Mouse (Mus musculus): ENCODE measurements around the gene Atr. TPM values are rescaled to one million over a fixed set of nuclear protein-coding genes. Genes with fewer than 3 reads are reported as not detected.

Atr gene
- 10 to 100 TPM; 10.1 to 10.8 TPM for total RNA-seq (2021)
- long read RNA-seq, partial matches to known transcripts, result 1 of 3 reads
- long read RNA-seq, other reads (novel, unspliced or antisense), result 2 of 3 reads

- peak; percentile 91 to 95 for DNase-seq (ENCODE audit: low spot score in 2 of 2)
Observed at GRCm38 (mm10) chr9:95857414-95858026, at the start of gene Atr. Gene Atr (plus strand): TSS chr9:95857597.

- no peak for DNase-seq (ENCODE audit: low spot score in 2 of 2)
Observed at GRCm38 (mm10) chr9:95809596-95809995, 47.8 kb upstream of the Atr start.

GRCm38 (mm10) chr9:95811817-95812216, 45.6 kb upstream of the Atr start:
- DNase-seq (ENCODE audit: low spot score in 2 of 2), result no peak

DNA sequence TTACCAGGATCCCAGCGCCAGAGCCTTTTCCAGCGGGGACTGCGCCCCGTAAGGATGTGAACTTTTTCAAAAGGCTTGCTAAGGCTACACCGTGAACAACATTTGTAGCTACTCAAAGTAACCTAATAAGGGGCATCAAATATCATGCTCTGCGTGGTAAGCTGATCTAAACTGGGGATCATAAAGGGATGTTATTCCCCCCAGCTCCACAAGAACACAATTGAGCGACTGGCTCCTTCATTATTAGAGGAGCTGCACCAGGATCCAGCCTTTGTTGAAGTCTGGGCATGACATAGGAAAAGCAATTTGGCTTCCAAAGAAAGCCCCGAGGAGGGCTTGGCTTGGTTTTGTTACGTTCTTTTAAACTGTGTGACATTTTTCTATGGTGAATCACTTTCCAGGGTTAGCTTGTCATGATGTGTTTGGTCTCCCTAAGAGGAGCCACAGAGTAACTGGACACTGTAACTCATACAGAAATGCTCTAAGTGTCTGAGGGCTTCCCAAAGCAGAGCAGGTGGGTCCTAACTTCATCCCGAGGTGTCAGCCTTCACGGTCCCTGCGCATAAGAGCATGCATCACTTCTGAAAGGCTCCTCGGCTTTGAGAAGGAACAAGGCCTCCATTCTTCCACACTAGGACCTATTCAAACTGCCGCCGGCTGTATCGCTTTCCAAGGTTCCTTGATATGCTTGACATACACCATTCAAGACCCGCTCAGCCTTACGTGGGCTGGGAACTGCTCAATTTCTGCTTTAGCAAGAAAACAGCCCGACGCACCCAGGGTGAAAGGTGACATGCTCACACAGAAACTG, 43.5 kb upstream of the Atr start:
- no peak for DNase-seq (ENCODE audit: low spot score in 2 of 2)

DNA sequence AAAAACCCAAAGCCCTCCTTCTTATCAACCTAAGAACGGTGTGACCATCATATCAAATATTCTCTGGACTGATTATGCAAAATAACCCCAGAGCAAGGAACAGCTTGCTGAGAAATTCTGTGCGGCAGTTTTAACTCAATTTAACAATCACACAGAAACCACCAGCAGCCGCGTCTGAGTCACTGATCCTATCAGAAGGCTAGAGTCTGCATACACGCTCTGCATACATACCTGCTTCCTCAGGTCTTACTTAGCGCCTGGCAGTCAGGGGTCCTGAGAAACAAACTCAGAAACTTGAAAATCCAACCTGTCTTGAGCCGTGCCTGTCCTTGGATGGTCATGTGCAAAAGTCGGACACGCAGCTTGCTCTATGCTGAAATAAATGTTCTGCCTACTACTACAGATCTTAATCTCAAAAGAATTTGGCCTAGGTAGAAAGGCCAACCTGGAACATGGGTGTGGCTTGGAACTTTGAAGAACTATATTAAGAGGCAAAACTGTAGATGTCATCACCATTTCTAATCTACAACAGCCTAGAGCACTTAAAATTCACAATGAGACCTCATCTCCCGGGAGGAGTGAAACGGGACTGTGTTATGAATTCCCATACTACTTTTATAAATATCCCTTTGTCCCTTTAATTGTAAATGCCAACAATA, 42.3 kb upstream of the Atr start:
- DNase-seq (ENCODE audit: low spot score in 2 of 2), result no peak

DNA sequence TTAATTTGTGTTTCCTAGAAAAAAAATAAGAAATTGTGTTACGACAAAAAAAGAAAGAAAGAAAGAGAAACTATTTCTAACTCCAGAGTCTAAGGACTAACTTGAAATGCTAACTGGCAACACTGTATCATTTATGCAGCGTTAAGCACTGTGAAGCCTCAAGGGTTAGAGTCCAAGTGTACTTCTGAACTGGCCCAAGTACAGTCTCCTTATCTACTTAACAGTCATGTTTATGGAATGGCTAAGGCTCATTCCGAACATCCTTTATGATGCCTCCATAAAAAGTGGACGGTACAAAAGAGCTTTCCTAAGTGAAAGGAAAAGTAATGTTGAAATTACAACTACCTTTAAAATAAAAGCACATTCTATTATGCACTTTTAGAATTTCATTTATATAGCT, 41.7 kb upstream of the Atr start:
- DNase-seq (ENCODE audit: low spot score in 2 of 2), result no peak

DNA sequence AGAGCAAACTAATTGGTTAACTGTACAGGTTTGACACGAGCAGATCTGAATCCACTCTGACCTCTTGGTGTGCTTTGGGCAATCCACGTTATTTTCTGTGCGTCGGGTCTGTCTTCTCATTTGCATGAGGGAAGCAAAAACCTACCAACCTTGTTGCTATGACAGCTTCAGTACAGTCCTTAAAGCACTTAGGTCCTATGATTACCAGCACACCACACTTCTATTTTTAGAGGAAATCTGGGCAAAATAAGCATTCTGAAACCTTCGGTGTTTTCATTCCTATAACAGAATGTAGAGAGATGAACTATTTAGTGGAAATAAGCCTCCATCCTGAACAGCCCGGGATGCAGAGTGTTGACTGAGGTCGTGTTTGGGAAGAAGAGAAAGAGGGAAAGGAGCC, 34.9 kb upstream of the Atr start:
- DNase-seq (ENCODE audit: low spot score in 2 of 2), result no peak

DNA sequence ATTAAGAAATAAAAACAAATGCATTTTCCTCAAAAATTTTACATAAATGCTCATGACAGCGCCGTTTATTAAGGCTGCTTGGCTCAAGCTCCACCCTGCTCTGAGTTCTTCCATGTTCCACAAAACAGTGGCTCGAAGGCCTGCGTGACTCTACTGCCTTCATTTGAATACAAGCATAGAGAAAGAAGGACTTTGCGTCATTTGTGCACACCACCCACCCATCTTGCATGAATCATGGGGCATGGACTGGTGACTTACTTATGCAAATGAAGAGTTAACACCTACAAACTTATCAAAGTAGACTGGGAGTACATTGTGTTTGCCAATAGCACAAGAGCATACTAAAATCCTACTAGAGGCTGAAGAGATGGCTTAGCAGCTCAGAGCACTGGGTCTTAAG, 29.8 kb upstream of the Atr start:
- DNase-seq (ENCODE audit: low spot score in 2 of 2), result no peak

DNA sequence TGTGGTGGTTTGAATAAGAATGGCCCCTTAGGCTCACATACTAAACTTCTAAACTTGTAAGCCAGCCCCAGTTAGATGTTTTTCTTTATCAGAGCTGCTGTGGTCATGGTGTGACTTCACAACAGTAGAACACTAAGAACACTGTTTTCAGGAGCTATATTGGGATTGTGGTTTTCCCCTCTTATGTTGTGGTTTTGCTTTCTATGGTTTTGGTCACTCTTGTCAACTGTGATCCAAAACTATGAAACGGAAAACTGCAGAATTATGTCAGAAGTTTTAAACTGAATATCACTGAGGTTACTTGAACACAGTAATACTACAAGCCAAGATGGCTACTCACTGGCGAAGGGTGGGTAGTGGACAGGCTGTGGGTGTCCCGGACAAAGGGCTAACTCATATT, 24.6 kb upstream of the Atr start:
- no peak for DNase-seq (ENCODE audit: low spot score in 2 of 2)

DNA sequence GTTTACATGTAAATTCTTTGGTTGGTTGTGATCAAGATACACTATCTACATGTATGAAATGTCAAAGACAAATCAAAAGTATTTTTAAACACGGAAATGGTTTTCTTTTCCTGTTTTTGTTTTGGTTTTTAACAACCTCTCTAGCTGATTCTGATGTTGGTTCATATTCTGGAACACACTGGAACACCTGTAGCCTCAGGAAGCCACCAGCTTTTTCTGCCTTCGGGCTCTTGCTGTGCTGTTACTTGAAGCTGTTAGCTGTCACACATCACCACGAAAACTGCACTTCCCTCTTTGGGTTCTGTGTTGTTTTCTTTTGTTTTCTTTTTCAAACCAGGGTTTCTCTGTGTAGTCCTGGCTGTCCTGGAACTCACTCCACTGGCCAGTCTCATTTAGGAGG, 22.6 kb upstream of the Atr start:
- DNase-seq (ENCODE audit: low spot score in 2 of 2), result no peak

DNA sequence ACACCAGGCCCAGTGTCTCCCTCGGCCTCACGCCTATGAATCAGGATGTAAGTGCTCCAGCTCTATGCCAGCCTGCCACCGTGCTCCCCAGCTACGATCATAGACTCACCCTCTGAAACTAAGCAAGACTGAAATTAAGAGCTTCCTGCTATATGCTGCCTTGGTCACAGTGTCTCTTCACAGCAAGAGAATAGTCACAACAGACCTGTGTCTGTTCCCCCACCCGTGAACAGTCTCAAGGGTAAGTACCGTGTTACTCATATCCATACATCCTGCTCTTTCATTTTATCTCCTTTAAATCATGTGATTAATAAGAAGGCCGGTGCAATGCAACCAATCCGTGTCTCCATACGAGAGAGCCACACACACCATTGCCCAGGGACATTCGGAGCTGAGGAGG, 21.7 kb upstream of the Atr start:
- DNase-seq (ENCODE audit: low spot score in 2 of 2), result no peak

- DNase-seq (ENCODE audit: low spot score in 2 of 2), result no peak
Observed at GRCm38 (mm10) chr9:95839424-95839823, 18.0 kb upstream of the Atr start.

- DNase-seq (ENCODE audit: low spot score in 2 of 2), result peak; percentile 89 to 94
Observed at GRCm38 (mm10) chr9:95844825-95845460, 12.5 kb upstream of the Atr start, which contains the start of gene Pls1. Gene Pls1 (minus strand): TSS chr9:95845311.

- no peak for DNase-seq (ENCODE audit: low spot score in 2 of 2)
Observed at GRCm38 (mm10) chr9:95845711-95846110, 11.7 kb upstream of the Atr start.

DNA sequence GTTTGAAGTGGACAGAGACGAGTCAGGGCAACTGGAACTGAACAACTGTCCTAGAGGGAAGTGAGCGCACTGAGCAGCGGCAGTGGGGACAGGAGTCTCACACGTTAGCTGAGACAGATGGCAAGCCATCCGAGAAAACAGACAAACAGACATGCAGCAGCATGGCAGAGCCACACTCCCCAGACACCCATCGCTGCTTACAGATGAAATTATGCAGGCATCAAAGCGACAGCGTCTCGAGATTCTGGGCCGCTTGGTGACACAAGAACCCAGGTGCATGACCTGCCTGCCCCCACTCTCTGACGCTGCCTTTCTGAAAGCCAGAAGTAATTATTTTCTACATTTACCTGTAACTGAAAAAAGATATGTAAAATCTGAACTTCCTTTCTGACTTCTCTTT, 5.7 kb upstream of the Atr start:
- no peak for DNase-seq (ENCODE audit: low spot score in 2 of 2)

- DNase-seq (ENCODE audit: low spot score in 2 of 2), result peak; percentile 30 to 85
Observed at GRCm38 (mm10) chr9:95852896-95853295, 4.5 kb upstream of the Atr start.

DNA sequence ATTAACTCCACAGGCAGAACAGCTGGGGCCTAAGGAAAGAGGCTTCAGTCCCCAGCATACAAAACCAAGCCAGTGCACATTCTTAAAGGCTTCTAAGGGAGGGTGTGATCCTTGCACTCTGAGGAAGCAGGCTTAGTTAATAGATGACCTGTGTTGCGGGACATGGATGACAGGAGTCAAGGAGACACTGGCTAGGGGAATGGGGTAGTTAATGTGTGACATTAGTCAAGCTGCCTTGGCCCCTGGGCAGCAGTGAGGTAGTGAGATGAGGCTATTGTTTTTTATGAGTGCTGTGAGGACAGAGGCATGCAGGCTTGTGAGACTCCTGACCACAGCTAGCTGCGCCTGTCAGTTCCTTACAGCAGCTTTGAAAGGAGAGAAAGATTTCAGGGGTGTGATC, 2.5 kb upstream of the Atr start:
- DNase-seq (ENCODE audit: low spot score in 2 of 2), result no peak

GRCm38 (mm10) chr9:95856004-95856403, 1.4 kb upstream of the Atr start:
- no peak for DNase-seq (ENCODE audit: low spot score in 2 of 2)

- DNase-seq (ENCODE audit: low spot score in 2 of 2), result no peak
Observed at GRCm38 (mm10) chr9:95858027-95858570, 702 bp downstream of the Atr start.

- no peak for DNase-seq (ENCODE audit: low spot score in 2 of 2)
Observed at GRCm38 (mm10) chr9:95878246-95878645, 20.8 kb downstream of the Atr start.

DNA sequence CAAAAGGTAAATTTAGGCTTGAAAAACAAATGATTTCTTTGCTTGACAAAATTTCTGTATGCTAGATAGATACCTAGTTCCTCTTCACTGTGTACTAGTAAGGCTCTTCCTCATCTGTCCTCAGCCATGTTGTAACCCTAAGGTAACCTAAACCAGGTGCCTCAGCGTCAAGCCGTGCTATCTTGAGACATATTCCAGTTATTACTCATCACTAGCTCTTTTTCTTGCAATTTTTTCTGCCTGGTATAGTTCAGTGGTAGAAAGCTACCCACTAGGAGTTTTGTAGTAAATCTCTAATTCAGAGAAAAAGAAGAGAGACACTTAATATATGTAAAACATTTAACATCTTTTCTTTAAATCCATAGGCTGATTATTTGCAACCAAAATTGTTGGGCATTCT, 25.4 kb downstream of the Atr start:
- no peak for DNase-seq (ENCODE audit: low spot score in 2 of 2)

Data from layer of hippocampus, adult 18-20 months (tissue).